Mouse (Mus musculus) ES-E14 (cell line): ENCODE data around the gene Fam120a. TPM values are rescaled to one million over a fixed set of nuclear protein-coding genes. Genes with fewer than 3 reads are reported as not detected.

Source experiments
- DNase-seq: peaks from one replicate; pipeline ENCODE4 v3.0.0-alpha.2; 2013; ENCODE audit warnings: low read depth, low spot score
- H3K27ac ChIP-seq: 2 replicates; pipeline ENCODE4 v1.5.1; 2012; ENCODE audit warnings: low read depth, mild to moderate bottlenecking, low read length, moderate library complexity, mixed read lengths; ENCODE audit not compliant: poor library complexity, insufficient read depth, severe bottlenecking
- H3K36me3 ChIP-seq: 2 replicates; pipeline ENCODE4 v1.6.1; 2012; ENCODE audit warnings: mild to moderate bottlenecking, low read length, moderate library complexity, mixed read lengths; ENCODE audit not compliant: control insufficient read depth, poor library complexity, insufficient read depth, severe bottlenecking
- H3K4me1 ChIP-seq, 2 experiments: fragments of 150-350 bp in 1 of 2; sonication (generic) in 1 of 2; 2 replicates each; pipeline ENCODE4 v1.6.1; 2012; ENCODE audit warnings: low read length in 2 of 2, mild to moderate bottlenecking in 1 of 2, mixed read lengths in 1 of 2; ENCODE audit not compliant: control insufficient read depth in 2 of 2, insufficient read depth in 2 of 2, poor library complexity in 1 of 2
- H3K4me3 ChIP-seq, 2 experiments: fragments of 150-350 bp in 1 of 2; sonication (generic) in 1 of 2; 2 replicates each; pipeline ENCODE4 v1.5.1; 2012; ENCODE audit warnings: low read length in 2 of 2, low read depth in 1 of 2, mild to moderate bottlenecking in 1 of 2, mixed read lengths in 1 of 2; ENCODE audit not compliant: insufficient read depth in 1 of 2, poor library complexity in 1 of 2, severe bottlenecking in 1 of 2
- H3K9ac ChIP-seq: 2 replicates; pipeline ENCODE4 v1.6.1; 2012; ENCODE audit warnings: low read depth, mild to moderate bottlenecking, low read length, mixed read lengths; ENCODE audit not compliant: poor library complexity, insufficient read depth, severe bottlenecking
- H3K9me3 ChIP-seq: fragments of 150-350 bp; sonication (generic); 2 replicates; pipeline ENCODE4 v1.6.1; 2012; ENCODE audit warnings: low read depth, mild to moderate bottlenecking, low read length; ENCODE audit not compliant: control insufficient read depth, insufficient read depth
- CHD2 ChIP-seq: IDR thresholded peaks from 2 replicates; pipeline ENCODE4 v1.6.1; 2014; ENCODE audit warnings: mild to moderate bottlenecking, low read depth, low read length, inconsistent platforms
- HCFC1 ChIP-seq: IDR thresholded peaks from 2 replicates; pipeline ENCODE4 v1.6.1; 2012; ENCODE audit warnings: low read length, inconsistent platforms, borderline replicate concordance; ENCODE audit not compliant: insufficient read depth
- MAFK ChIP-seq: IDR thresholded peaks from 2 replicates; pipeline ENCODE4 v1.6.1; 2014; ENCODE audit warnings: mild to moderate bottlenecking, low read depth, low read length, inconsistent platforms; ENCODE audit not compliant: insufficient read depth
- ZC3H11A ChIP-seq: IDR thresholded peaks from 2 replicates; pipeline ENCODE4 v1.6.1; 2012; ENCODE audit warnings: low read depth, mild to moderate bottlenecking, inconsistent platforms, low read length, borderline replicate concordance
- ZNF384 ChIP-seq: IDR thresholded peaks from 2 replicates; pipeline ENCODE4 v1.6.1; 2012; ENCODE audit warnings: low read depth, low read length, inconsistent platforms
- in situ Hi-C, 2 experiments: fragments of 600-800 bp; cut with MboI; formaldehyde crosslinking; loops; one replicate each; pipeline ENCODE4 v1.15.1; 2025; ENCODE audit warnings: low sequenced_read_pairs in 2 of 2, inconsistent platforms in 1 of 2; ENCODE audit not compliant: unreplicated experiment in 2 of 2
- total RNA-seq: library from RNA; depleted of rRNA; stranded (reverse); fragments of 300-350 nt; gene quantifications from 2 replicates; pipeline ENCODE4 v1.2.3, GENCODE M21; 2012

Gene Fam120a
- total RNA-seq, 1 experiment: 111 TPM

GRCm38 (mm10) chr13:48931687-48932086 lies 36.1 kb downstream of the Fam120a start:
- no peak for DNase-seq
- in situ Hi-C loops: no loop called here

GRCm38 (mm10) chr13:48931232-48931631 lies 36.6 kb downstream of the Fam120a start:
- in situ Hi-C loops: no loop called here
- Histone ChIP-seq H3K4me1 (0 out of 4 replicates have a peak, but pooled peaks cover 0 to 2% of the 10 kb centered on the region in 2 experiments), H3K36me3 (peaks cover 45% of the 10 kb centered on the region), H3K27ac (no peak overlapping the region), H3K4me3 (no peak overlapping the region), H3K9me3 (no peaks in the 10 kb centered on the region), H3K9ac (no peak overlapping the region)
- no peak for DNase-seq
- TF ChIP-seq CHD2 (no peak), ZNF384 (no peak), MAFK (no peak), ZC3H11A (no peak), HCFC1 (no peak)

More at GRCm38 (mm10) chr13:48931687-48932086, 36.1 kb downstream of the Fam120a start:
- no peak for TF ChIP-seq CHD2
- TF ChIP-seq HCFC1: no peak
- no peak for TF ChIP-seq ZC3H11A
- no peak for TF ChIP-seq ZNF384
- TF ChIP-seq MAFK: no peak
- Histone ChIP-seq H3K9ac (no peak overlapping the region), H3K27ac (no peak overlapping the region), H3K4me3 (no peak overlapping the region), H3K4me1 (0 out of 4 replicates have a peak, but pooled peaks cover 0 to 2% of the 10 kb centered on the region in 2 experiments), H3K9me3 (no peaks in the 10 kb centered on the region), H3K36me3 (peaks cover 45% of the 10 kb centered on the region)

- no peak overlapping the region for H3K9ac ChIP-seq
- no peak overlapping the region for H3K4me3 ChIP-seq
- no peak overlapping the region for H3K27ac ChIP-seq
- H3K4me1 ChIP-seq: 0 out of 4 replicates have a peak, but pooled peaks cover 0 to 2% of the 10 kb centered on the region in 2 experiments
- DNase-seq: no peak
- no peak for TF ChIP-seq CHD2
- TF ChIP-seq HCFC1: no peak
- TF ChIP-seq MAFK: no peak
- TF ChIP-seq ZNF384: no peak
- TF ChIP-seq ZC3H11A: no peak
- in situ Hi-C loops: no loop called here
- peaks cover 40% of the 10 kb centered on the region for H3K36me3 ChIP-seq
- no peaks in the 10 kb centered on the region for H3K9me3 ChIP-seq
These were observed 38.2 kb downstream of the Fam120a start for GRCm38 (mm10) chr13:48929535-48930110.

GRCm38 (mm10) chr13:48927609-48928008 lies 40.2 kb downstream of the Fam120a start:
- no peak overlapping the region for H3K4me3 ChIP-seq
- no peak for DNase-seq
- H3K9me3 ChIP-seq: no peaks in the 10 kb centered on the region
- TF ChIP-seq HCFC1 (no peak), MAFK (no peak), ZC3H11A (no peak), CHD2 (no peak), ZNF384 (no peak)
- H3K27ac ChIP-seq: no peak overlapping the region
- H3K4me1 ChIP-seq: no peaks in the 10 kb centered on the region
- in situ Hi-C loops: no loop called here
- no peak overlapping the region for H3K9ac ChIP-seq
- H3K36me3 ChIP-seq: peaks cover 30% of the 10 kb centered on the region

GRCm38 (mm10) chr13:48922712-48923111 lies 45.1 kb downstream of the Fam120a start:
- Histone ChIP-seq H3K9me3 (no peaks in the 10 kb centered on the region), H3K4me1 (no peaks in the 10 kb centered on the region), H3K27ac (no peak overlapping the region), H3K36me3 (peaks cover 25% of the 10 kb centered on the region), H3K4me3 (no peak overlapping the region), H3K9ac (no peak overlapping the region)
- TF ChIP-seq ZC3H11A (no peak), MAFK (no peak), CHD2 (no peak), ZNF384 (no peak), HCFC1 (no peak)
- no peak for DNase-seq
- in situ Hi-C loops: no loop called here
